Comparison of ENCODE assay signal across 32 mouse cellular contexts in genomic region chr2:118165691-118166090, GRCm38 (mm10).
"Had no signal": no experiment of that assay in that cellular context is flagged by ENCODE, and none has a peak within 500 bp of the region (broad histone marks: within the 10 kb centered on the region; RNA-seq: fewer than 3 reads in every experiment).

No protein-coding gene starts in this region.

- H3K4me1 ChIP-seq: heart, embryonic 12.5 days; hindbrain, embryonic 15.5 days; intestine, embryonic 15.5 days had no signal

- H3K4me2 ChIP-seq: heart, embryonic 11.5 days; heart, embryonic 12.5 days; heart, embryonic 13.5 days; heart, embryonic 15.5 days; hindbrain, embryonic 12.5 days; hindbrain, embryonic 13.5 days; hindbrain, embryonic 14.5 days; hindbrain, embryonic 15.5 days; intestine, embryonic 15.5 days had no signal

- DNase-seq: heart, adult 18-20 months; heart, adult 2 months; heart, postnatal 10 days; heart, postnatal 14 days; heart, postnatal 36 days; heart, postnatal 4 days; kidney, adult 2 months; kidney, adult 8-10 months; kidney, adult 9 months; kidney, postnatal 14 days; kidney, postnatal 25 days; kidney, postnatal 36 days; kidney, postnatal 4 days; layer of hippocampus, adult 9-11 months; layer of hippocampus, postnatal 36 days had no signal

- H3K27me3 ChIP-seq: heart, embryonic 12.5 days; heart, embryonic 13.5 days; heart, embryonic 15.5 days; hindbrain, embryonic 12.5 days; hindbrain, embryonic 13.5 days; hindbrain, embryonic 15.5 days; intestine, embryonic 15.5 days had no signal

- H3K9me3 ChIP-seq: heart, embryonic 10.5 days; heart, embryonic 13.5 days; heart, embryonic 15.5 days; hindbrain, embryonic 10.5 days; hindbrain, embryonic 12.5 days; hindbrain, embryonic 15.5 days; intestine, embryonic 15.5 days had no signal

- H3K36me3 ChIP-seq: heart, embryonic 10.5 days; heart, embryonic 12.5 days; heart, embryonic 13.5 days; heart, embryonic 15.5 days; hindbrain, embryonic 12.5 days; hindbrain, embryonic 13.5 days; hindbrain, embryonic 15.5 days; intestine, embryonic 15.5 days had no signal

- H3K9ac ChIP-seq: heart, embryonic 12.5 days; heart, embryonic 13.5 days; heart, embryonic 15.5 days; hindbrain, embryonic 12.5 days; hindbrain, embryonic 13.5 days; hindbrain, embryonic 14.5 days; hindbrain, embryonic 15.5 days; intestine, embryonic 15.5 days had no signal

- H3K27ac ChIP-seq: heart, adult 2 months; heart, embryonic 10.5 days; heart, embryonic 13.5 days; heart, embryonic 15.5 days; hindbrain, embryonic 12.5 days; hindbrain, embryonic 13.5 days; hindbrain, embryonic 14.5 days; hindbrain, embryonic 15.5 days; hindbrain, postnatal 0 days; intestine, embryonic 15.5 days; layer of hippocampus, adult 2 months had no signal

- H3K4me3 ChIP-seq: heart, adult 2 months; heart, embryonic 10.5 days; heart, embryonic 12.5 days; heart, embryonic 13.5 days; heart, embryonic 15.5 days; hindbrain, embryonic 10.5 days; hindbrain, embryonic 12.5 days; hindbrain, embryonic 13.5 days; hindbrain, embryonic 15.5 days; intestine, embryonic 15.5 days; layer of hippocampus, adult 2 months had no signal

- ATAC-seq: hindbrain, embryonic 16.5 days; hindbrain, postnatal 0 days; inflammation-experienced regulatory T-cells, adult 6 months; intestine, embryonic 15.5 days; intestine, embryonic 16.5 days; intestine, postnatal 0 days had no signal
